Mouse (Mus musculus) stomach, embryonic 16.5 days (tissue): ENCODE measurements around the gene Aatk. TPM values are rescaled to one million over a fixed set of nuclear protein-coding genes. Genes with fewer than 3 reads are reported as not detected.
A peak's percentile ranks its signal among the peaks of the same experiment; 100 is the strongest.

Experiments used
- ATAC-seq: fragments of 200-750 bp; cut with Nextera tagmentation; 2 replicates; pipeline ENCODE4 v1.8.0; 2017; ENCODE audit warnings: moderate number of reproducible peaks, moderate TSS enrichment; ENCODE audit not compliant: insufficient read depth, low FRiP score
- H3K27ac ChIP-seq: fragments of 300-500 bp; sonication (generic); 2 replicates; pipeline ENCODE4 v1.5.1; 2014; ENCODE audit warnings: low read length
- H3K27me3 ChIP-seq: fragments of 300-500 bp; sonication (generic); 2 replicates; pipeline ENCODE4 v1.6.1; 2014; ENCODE audit warnings: low read length, control low read depth, mixed read lengths; ENCODE audit not compliant: control insufficient read depth, insufficient read depth
- H3K36me3 ChIP-seq: fragments of 300-500 bp; sonication (generic); 2 replicates; pipeline ENCODE4 v1.6.1; 2014; ENCODE audit warnings: low read length; ENCODE audit not compliant: control insufficient read depth, insufficient read depth
- H3K4me1 ChIP-seq: fragments of 300-500 bp; sonication (generic); 2 replicates; pipeline ENCODE4 v1.6.1; 2014; ENCODE audit warnings: low read length, control low read depth, mixed read lengths; ENCODE audit not compliant: control insufficient read depth, insufficient read depth
- H3K4me2 ChIP-seq: fragments of 300-500 bp; sonication (generic); 2 replicates; pipeline ENCODE4 v1.6.1; 2014; ENCODE audit warnings: low read depth, low read length, mixed read lengths
- H3K4me3 ChIP-seq: fragments of 300-500 bp; sonication (generic); replicated peaks from 2 replicates; pipeline ENCODE4 v1.5.1; 2014; ENCODE audit warnings: mild to moderate bottlenecking, low read length
- H3K9ac ChIP-seq: fragments of 300-500 bp; sonication (generic); 2 replicates; pipeline ENCODE4 v1.6.1; 2014; ENCODE audit warnings: low read length
- H3K9me3 ChIP-seq: fragments of 300-500 bp; sonication (generic); replicated peaks from 2 replicates; pipeline ENCODE4 v1.6.1; 2016; ENCODE audit warnings: low read length, control low read depth; ENCODE audit not compliant: control insufficient read depth
- WGBS: fragments of 180-500 bp; shearing (Covaris S2); extraction: QIAGEN DNeasy Blood & Tissue Kit; methylation state at CpG from one replicate; pipeline ENCODE4 v1.1.7; 2014; 5-methylcytosine and 5-hydroxymethylcytosine counted together
- polyA plus RNA-seq: library from polyadenylated mRNA; unstranded; fragments of >200 nt; fragmentation: Nextera tagmentation; extraction: Ambion mirVana; gene quantifications from 2 replicates; pipeline ENCODE4 v1.2.1, GENCODE M21; 2015

The Aatk gene
- polyA plus RNA-seq, 1 experiment from 2014 or later: 3.3 TPM

DNA sequence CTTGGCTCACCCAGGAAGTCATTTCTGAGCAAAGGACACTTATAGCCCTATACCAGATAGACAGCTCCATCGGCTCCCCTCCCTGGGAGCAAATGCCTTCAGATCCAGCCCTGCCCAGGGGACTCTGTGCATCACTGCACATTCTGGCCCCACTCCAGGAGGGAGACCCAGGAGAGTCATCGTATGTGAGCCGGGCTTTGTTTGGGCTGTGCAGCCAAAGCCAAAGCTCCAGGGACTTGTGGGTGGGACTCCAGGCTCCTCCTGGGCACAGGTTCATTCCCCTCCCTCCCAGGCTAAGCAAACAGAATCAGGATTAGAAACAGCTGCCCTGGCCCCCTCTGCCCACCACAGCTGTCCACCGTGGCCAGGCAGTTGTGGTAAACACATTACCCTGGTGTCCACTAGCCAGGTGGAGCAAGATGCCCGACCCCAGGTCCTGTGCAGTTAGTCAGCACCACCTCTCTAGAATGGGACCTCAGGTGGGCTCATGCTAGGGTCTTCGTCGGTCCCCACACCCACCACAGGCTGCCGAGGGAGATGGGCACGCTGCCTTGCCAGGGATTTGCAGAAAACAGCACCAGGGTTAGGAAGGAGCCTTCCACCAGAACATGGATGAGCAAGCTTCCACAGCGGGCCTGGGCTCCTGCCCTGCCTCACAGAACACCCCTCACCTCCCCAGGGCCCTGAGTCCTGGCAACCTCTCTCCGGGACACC lies 971 bp downstream of the Aatk start:
- H3K36me3 ChIP-seq: no peaks in the 10 kb centered on the region
- peaks cover 18% of the 10 kb centered on the region for H3K27me3 ChIP-seq
- peak overlapping the region; percentile 54 for H3K4me3 ChIP-seq
- H3K27ac ChIP-seq: no peak overlapping the region
- 0 out of 2 replicates have a peak, but pooled peaks have one; percentile 5 for ATAC-seq
- H3K9ac ChIP-seq: peak overlapping the region; percentile 73
- peaks cover 33% of the 10 kb centered on the region; the same call in 1 of the 2 replicates for H3K4me1 ChIP-seq
- H3K9me3 ChIP-seq: no peaks in the 10 kb centered on the region
- peak overlapping the region; percentile 96 for H3K4me2 ChIP-seq
- 37% methylated on average over 11 of the region's 11 CpGs for WGBS

DNA sequence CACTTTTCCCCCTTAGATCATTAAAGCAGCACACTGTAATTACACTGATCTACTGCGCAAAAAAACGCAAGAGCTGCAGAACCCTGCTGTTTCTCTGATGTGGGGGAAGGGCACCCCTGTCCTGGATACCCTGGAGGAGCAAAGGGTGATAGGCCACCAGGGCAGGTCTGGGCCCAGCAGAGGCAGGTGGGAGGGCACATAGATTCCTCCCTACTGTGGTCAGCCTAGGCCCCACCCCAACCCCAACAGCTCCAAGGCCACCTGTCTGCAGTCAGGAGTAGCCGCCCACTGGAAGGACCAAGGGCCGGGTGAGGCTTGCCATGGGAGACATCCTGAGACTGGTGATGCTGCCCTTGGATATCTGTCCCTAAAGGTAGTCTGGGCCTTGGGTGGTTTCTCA lies 1.6 kb downstream of the Aatk start:
- 64% methylated on average over 4 of the region's 4 CpGs for WGBS
- no peak overlapping the region for H3K27ac ChIP-seq
- no peak overlapping the region for H3K9ac ChIP-seq
- no peaks in the 10 kb centered on the region for H3K36me3 ChIP-seq
- no peak overlapping the region for H3K4me2 ChIP-seq
- peaks cover 18% of the 10 kb centered on the region for H3K27me3 ChIP-seq
- ATAC-seq: no peak
- no peaks in the 10 kb centered on the region for H3K9me3 ChIP-seq
- no peak overlapping the region for H3K4me3 ChIP-seq
- peaks cover 36% of the 10 kb centered on the region; the same call in 1 of the 2 replicates for H3K4me1 ChIP-seq

DNA sequence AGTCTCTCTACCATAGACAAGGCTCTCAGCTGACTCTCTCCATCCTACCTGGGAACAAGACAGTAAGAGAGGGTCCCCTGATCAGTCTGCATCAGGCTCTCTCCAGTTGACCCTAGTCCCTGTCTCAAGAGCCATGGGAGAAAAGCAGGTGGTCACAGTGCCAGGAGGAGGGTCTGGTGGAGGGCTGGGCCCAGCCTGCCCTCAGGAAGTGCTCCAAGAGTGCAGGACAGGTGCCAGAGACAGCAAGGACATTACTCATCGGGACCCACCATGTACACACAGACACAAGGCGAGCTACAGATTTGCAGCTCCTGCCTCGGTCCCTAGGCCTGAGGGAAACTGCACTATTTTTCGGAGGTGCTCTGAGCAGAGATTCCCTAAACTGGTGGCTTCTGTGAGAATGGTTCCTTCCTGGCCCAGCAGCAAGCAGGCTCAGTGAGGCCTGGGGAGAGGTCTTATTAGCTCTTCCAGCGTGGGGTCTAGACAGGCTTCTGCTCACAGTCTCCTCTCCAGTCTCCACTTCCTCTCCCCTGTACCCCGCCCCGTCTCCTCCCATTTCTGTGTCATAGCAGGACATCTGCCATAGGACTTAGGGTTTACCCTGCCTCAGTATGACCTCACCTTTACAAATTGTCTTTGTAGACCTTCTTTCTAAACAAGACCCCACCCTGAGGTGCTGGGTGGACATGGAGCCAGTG lies 4.7 kb downstream of the Aatk start:
- Histone ChIP-seq H3K27ac (peak overlapping the region; percentile 59; the same call in 1 of the 2 replicates), H3K4me1 (peaks cover 31% of the 10 kb centered on the region; the same call in 1 of the 2 replicates), H3K36me3 (no peaks in the 10 kb centered on the region), H3K4me3 (no peak overlapping the region), H3K9me3 (no peaks in the 10 kb centered on the region), H3K9ac (peak overlapping the region; percentile 55), H3K27me3 (peaks cover 2% of the 10 kb centered on the region), H3K4me2 (no peak overlapping the region)
- 66% methylated on average over 7 of the region's 7 CpGs for WGBS
- ATAC-seq: 0 out of 2 replicates have a peak, but pooled peaks have one; percentile 2

DNA sequence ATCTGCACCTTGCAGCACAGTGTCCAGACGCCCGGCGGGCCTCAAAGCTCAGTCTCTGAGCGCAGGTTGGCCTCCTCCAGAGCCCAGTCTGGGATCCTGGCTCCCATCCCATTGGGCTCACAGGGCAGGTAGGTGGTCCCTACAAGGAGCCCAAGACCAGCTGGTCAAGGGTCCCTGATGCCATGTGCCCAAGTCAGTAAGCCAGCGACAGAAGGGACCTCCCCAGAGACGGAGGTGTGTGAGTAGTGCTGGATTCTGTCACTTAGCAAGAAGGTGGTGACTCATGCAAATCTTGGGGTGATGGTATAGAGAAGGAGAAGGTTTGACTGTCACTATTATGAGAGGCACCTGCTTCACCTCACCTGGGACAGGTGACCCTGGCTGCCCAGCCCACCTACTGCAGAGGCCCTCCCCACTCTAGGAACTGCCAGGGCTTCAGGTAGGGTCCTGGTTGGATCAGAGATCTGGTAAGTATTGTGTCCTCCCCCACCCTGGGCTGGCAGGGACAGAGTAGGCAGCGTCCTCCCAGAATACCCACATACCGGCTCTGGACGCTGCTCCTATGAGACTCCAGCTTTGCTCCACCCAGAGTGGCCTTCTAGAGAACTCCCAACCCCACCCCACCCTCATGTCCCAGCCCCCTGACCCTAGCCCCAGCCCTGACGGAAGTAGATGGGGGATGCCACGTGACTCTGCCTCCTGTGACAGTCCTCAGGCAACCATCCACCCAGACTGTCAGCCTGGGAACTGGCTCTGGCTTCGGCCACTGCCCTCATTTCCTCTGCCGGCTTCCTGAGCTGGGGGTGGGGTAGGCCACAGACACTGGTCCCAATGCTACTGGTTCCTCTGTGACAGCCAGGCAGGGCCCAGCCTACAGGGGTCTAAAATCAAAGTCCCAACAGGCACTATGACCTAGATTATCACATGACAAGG lies 5.5 kb downstream of the Aatk start:
- H3K9me3 ChIP-seq: no peaks in the 10 kb centered on the region
- H3K4me3 ChIP-seq: no peak overlapping the region
- H3K9ac ChIP-seq: no peak overlapping the region; the same call in 1 of the 2 replicates
- no peaks in the 10 kb centered on the region; the same call in 1 of the 2 replicates for H3K27me3 ChIP-seq
- H3K27ac ChIP-seq: peak overlapping the region; percentile 59; the same call in 1 of the 2 replicates
- 63% methylated on average over 13 of the region's 13 CpGs for WGBS
- no peaks in the 10 kb centered on the region for H3K36me3 ChIP-seq
- H3K4me2 ChIP-seq: no peak overlapping the region; the same call in 1 of the 2 replicates
- peaks cover 24% of the 10 kb centered on the region; the same call in 1 of the 2 replicates for H3K4me1 ChIP-seq
- peak; percentile 47; the same call in 1 of the 2 replicates for ATAC-seq

DNA sequence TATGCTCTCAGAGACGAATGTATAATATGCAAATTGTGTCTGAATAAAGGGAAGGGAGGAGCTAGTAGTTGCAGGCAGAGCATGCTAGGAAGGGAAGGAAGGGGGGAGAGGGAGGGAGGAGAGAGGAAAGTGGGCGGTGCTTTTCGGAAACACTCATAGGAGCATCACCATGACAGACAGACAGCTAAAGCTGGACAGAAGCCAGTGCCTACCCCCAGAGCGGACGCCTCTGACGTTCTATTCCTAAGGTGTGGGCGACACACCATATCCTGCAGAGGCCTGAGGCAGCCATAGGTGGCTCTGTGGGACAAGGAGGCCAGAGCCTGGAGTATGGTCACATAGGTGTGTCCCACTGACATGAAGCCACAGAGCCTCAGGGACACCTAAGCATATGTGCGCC lies 6.5 kb downstream of the Aatk start:
- H3K36me3 ChIP-seq: no peaks in the 10 kb centered on the region
- no peak for ATAC-seq
- H3K27me3 ChIP-seq: no peaks in the 10 kb centered on the region
- H3K4me1 ChIP-seq: peaks cover 17% of the 10 kb centered on the region; the same call in 1 of the 2 replicates
- H3K9me3 ChIP-seq: no peaks in the 10 kb centered on the region
- 69% methylated on average over 8 of the region's 8 CpGs for WGBS
- no peak overlapping the region for H3K4me3 ChIP-seq
- no peak overlapping the region; the same call in 1 of the 2 replicates for H3K27ac ChIP-seq
- H3K9ac ChIP-seq: no peak overlapping the region
- no peak overlapping the region for H3K4me2 ChIP-seq

DNA sequence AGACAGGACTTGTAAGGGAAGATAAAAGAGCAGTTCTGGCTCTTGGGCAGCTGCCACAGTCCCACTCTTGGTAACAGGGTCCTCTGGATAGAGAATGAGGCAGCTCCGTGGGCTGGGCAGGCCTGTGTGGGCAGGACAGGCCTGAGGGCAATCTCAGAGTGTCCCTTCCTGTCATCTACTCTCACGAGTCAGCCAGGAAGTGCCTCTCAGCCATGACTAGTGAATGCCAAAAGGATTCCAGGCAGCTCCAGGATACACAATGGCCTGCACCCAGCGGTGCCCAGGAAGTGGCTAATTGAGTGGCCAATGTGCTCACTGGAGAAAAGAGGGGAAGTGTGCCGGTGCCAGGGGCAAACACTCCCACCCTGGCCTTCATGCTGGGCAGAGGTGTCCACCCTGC lies 7.4 kb downstream of the Aatk start:
- Histone ChIP-seq H3K4me1 (peaks cover 17% of the 10 kb centered on the region; the same call in 1 of the 2 replicates), H3K27me3 (no peaks in the 10 kb centered on the region), H3K9ac (peak overlapping the region; percentile 26; the same call in 1 of the 2 replicates), H3K4me3 (no peak overlapping the region), H3K4me2 (no peak overlapping the region), H3K36me3 (no peaks in the 10 kb centered on the region), H3K9me3 (no peaks in the 10 kb centered on the region), H3K27ac (peak overlapping the region; percentile 5; the same call in 1 of the 2 replicates)
- WGBS: 42% methylated on average over 4 of the region's 4 CpGs
- ATAC-seq: no peak

DNA sequence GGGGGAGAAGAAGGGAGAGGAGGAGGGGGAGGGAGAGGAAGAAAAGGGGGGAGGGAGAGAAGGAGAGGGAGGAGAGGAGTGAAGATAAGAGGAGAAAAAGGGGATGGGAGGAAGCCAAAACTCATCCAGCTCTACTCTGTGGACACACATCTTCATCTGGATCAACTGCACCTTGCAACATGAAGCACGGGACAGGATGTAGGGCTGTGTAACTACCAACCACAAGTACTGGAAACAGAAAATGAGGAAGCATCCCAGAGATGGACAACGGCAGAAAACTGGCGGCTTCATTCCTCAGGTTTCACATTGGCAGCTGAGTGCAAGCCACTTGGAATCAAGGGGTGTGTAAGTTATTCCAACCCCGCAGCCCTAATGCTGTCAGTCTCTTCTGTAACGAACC lies 12.2 kb downstream of the Aatk start:
- WGBS: 72% methylated on average over 5 of the region's 5 CpGs
- Histone ChIP-seq H3K9me3 (no peaks in the 10 kb centered on the region), H3K4me3 (no peak overlapping the region), H3K36me3 (no peaks in the 10 kb centered on the region), H3K9ac (no peak overlapping the region), H3K27me3 (no peaks in the 10 kb centered on the region), H3K27ac (no peak overlapping the region), H3K4me1 (peaks cover 20% of the 10 kb centered on the region), H3K4me2 (no peak overlapping the region)
- no peak for ATAC-seq

DNA sequence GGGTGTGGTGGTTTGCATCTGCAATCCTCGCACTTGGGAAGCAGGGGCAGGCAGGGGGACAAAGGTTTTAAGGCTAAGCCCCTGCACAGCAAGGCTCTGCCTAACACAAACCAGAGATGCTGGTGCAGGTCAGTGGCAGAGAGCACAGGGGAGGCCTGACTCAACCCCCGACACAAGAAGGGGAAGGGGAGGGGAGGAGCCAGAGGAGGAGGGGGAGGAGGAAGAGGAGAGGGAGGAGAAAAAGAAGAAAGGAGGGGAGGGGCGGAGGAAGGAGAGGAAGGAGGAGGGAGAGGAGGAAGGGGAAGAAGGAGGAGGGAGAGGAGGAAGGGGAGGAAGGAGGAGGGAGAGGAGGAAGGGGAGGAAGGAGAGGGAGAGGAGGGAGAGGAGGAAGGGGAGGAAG lies 12.7 kb downstream of the Aatk start:
- Histone ChIP-seq H3K4me1 (peaks cover 15% of the 10 kb centered on the region), H3K9ac (no peak overlapping the region), H3K27me3 (no peaks in the 10 kb centered on the region), H3K4me2 (no peak overlapping the region), H3K4me3 (no peak overlapping the region), H3K27ac (peak overlapping the region; percentile 66), H3K36me3 (no peaks in the 10 kb centered on the region), H3K9me3 (no peaks in the 10 kb centered on the region)
- WGBS: 33% methylated on average over 3 of the region's 3 CpGs
- no peak for ATAC-seq
